Mouse (Mus musculus): Measurements from ENCODE around the gene Fhit.

GRCm38 (mm10) chr14:10020400-10021140, 1141.3 kb downstream of the Fhit start:
- no peak for TF ChIP-seq POLR2A (IDR thresholded peaks at IDR 0.05; ENCODE audit: borderline replicate concordance, extremely low read depth, low read depth, low read length)
- TF ChIP-seq CTCF (IDR thresholded peaks at IDR 0.05; ENCODE audit: insufficient read depth, low read length): no peak
